Mouse (Mus musculus) myocyte (in vitro differentiated cells): ENCODE data around the gene Zyg11b.

Source experiments
- MAX ChIP-seq: IDR thresholded peaks from one replicate; pipeline ENCODE4 v1.6.1; 2011; ENCODE audit warnings: low read depth, mild to moderate bottlenecking, control low read depth
- POLR2A ChIP-seq: IDR thresholded peaks from one replicate; pipeline ENCODE4 v1.6.1; 2011; ENCODE audit warnings: low read depth, mild to moderate bottlenecking, control low read depth, moderate library complexity; ENCODE audit not compliant: insufficient read length
- POLR2AphosphoS2 ChIP-seq: IDR thresholded peaks from one replicate; pipeline ENCODE4 v1.6.1; 2011; ENCODE audit warnings: low read depth, control low read depth; ENCODE audit not compliant: insufficient read length
- REST ChIP-seq: IDR thresholded peaks from one replicate; pipeline ENCODE4 v1.6.1; 2011; ENCODE audit warnings: mild to moderate bottlenecking, control low read depth, moderate library complexity; ENCODE audit not compliant: insufficient read depth, insufficient read length
- TCF12 ChIP-seq: IDR thresholded peaks from one replicate; pipeline ENCODE4 v1.6.1; 2011; ENCODE audit warnings: mild to moderate bottlenecking, control low read depth; ENCODE audit not compliant: poor library complexity, insufficient read depth, severe bottlenecking
- TCF3 ChIP-seq: IDR thresholded peaks from one replicate; pipeline ENCODE4 v1.6.1; 2011; ENCODE audit warnings: low read depth, control low read depth; ENCODE audit not compliant: insufficient read length

DNA sequence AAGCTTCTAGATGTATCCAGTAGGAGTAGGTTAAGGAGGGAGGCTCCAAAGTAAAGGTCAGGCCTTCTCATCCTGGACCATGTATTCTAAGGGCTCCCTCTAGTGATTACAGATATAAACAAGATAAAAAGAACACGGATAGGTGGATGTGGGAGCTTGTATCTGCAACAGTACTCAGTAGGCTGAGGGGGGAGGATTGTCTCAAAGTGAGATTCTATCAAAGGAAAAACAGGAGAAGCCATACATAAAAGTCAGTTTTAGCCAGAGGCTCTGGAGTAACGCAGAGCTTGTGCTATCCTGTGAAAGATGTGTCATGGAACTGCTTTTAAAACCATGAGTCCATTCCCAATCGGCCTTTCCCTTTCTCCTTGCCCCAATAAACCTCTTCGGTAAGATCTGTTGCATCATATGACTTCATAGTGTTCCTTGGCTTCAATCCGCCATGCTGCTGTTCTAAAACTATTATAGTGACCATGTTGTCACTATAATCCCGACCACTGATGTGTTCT, 26.2 kb upstream of the Zyg11b start:
- no peak for TF ChIP-seq POLR2A
- no peak for TF ChIP-seq TCF12
- TF ChIP-seq TCF3 = no peak
- TF ChIP-seq POLR2AphosphoS2 = no peak
- TF ChIP-seq REST = no peak
- TF ChIP-seq MAX = no peak
